Mouse (Mus musculus) erythroblast, embryonic 14.5 days (primary cell): Measurements from ENCODE around the gene Fam214a.

Source experiments
- GATA1 ChIP-seq: IDR thresholded peaks from 2 replicates; pipeline ENCODE4 v1.6.1; 2012; ENCODE audit warnings: low read length, inconsistent platforms, mixed read lengths
- TAL1 ChIP-seq: IDR thresholded peaks from 3 replicates; pipeline ENCODE4 v1.6.1; 2012; ENCODE audit warnings: low read length, inconsistent platforms, mixed read lengths

GRCm38 (mm10) chr9:74910226-74910759 lies 42.4 kb upstream of the Fam214a start:
- TF ChIP-seq TAL1 (no peak), GATA1 (no peak)
